13 mouse cellular contexts compared by ENCODE assay signal in the genomic region with DNA sequence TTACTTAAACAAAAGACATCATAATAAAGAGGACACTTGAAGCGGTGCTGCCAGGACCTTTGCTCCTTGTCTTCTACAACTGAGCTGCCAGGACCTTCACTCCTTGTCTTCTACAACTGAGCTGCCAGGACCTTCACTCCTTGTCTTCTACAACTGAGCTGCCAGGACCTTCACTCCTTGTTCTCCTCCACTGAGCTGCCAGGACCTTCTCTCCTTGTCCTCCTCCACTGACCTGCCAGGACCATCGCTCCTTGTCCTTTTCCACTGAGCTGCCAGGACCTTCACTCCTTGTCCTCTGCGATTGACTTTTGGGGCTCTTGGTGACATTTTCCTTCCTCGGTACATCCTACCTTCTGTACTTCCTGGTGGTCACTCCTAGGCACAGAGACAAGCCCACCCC. TPM values are rescaled to one million over a fixed set of nuclear protein-coding genes. Genes with fewer than 3 reads are reported as not detected.
DNase-seq lines count a peak whose midpoint lies in the region; ATAC-seq lines count a peak whose summit lies in the region.
"Had no signal": no experiment of that assay in that cellular context is flagged by ENCODE, and none has a peak within 500 bp of the region (broad histone marks: within the 10 kb centered on the region; RNA-seq: fewer than 3 reads in every experiment).

No protein-coding gene starts in this region.

- H3K4me1 ChIP-seq in kidney, embryonic 15.5 days: no peaks in the 10 kb centered on the region
- H3K4me1 ChIP-seq in intestine, embryonic 15.5 days (replicated peaks): no peaks in the 10 kb centered on the region
- H3K4me1 ChIP-seq: midbrain, embryonic 12.5 days had no signal

- H3K9me3 ChIP-seq in kidney, embryonic 15.5 days (replicated peaks): no peaks in the 10 kb centered on the region
- H3K9me3 ChIP-seq in intestine, embryonic 15.5 days: no peaks in the 10 kb centered on the region
- H3K9me3 ChIP-seq: midbrain, embryonic 12.5 days had no signal

- ATAC-seq in kidney, embryonic 15.5 days (replicated peaks; ENCODE audit: low FRiP score): no peak
- no peak for ATAC-seq in intestine, embryonic 15.5 days

- H3K36me3 ChIP-seq in kidney, embryonic 15.5 days: no peaks in the 10 kb centered on the region
- H3K36me3 ChIP-seq in intestine, embryonic 15.5 days: no peaks in the 10 kb centered on the region
- H3K36me3 ChIP-seq: midbrain, embryonic 12.5 days had no signal

- no peak overlapping the region for H3K27ac ChIP-seq in kidney, embryonic 15.5 days
- H3K27ac ChIP-seq in intestine, embryonic 15.5 days: no peak overlapping the region
- H3K27ac ChIP-seq: midbrain, embryonic 12.5 days had no signal

- no peak overlapping the region for H3K4me3 ChIP-seq in kidney, embryonic 15.5 days (replicated peaks)
- no peak overlapping the region for H3K4me3 ChIP-seq in intestine, embryonic 15.5 days (replicated peaks)
- H3K4me3 ChIP-seq: midbrain, embryonic 12.5 days had no signal

- no peak overlapping the region for H3K4me2 ChIP-seq in kidney, embryonic 15.5 days
- no peak overlapping the region for H3K4me2 ChIP-seq in intestine, embryonic 15.5 days (replicated peaks)
- H3K4me2 ChIP-seq: midbrain, embryonic 12.5 days had no signal

- WGBS in kidney, embryonic 15.5 days: 52% methylated on average over 4 of the region's 4 CpGs
- WGBS in intestine, embryonic 15.5 days: 64% methylated on average over 4 of the region's 4 CpGs

- no peak overlapping the region for H3K9ac ChIP-seq in kidney, embryonic 15.5 days
- H3K9ac ChIP-seq in intestine, embryonic 15.5 days: no peak overlapping the region
- H3K9ac ChIP-seq: midbrain, embryonic 12.5 days had no signal

- peak; percentile 77 for DNase-seq in kidney, adult 11 months
- DNase-seq in ZHBTc4 (ENCODE audit: low read depth, low spot score): peak; percentile 53
- peak; percentile 41 for DNase-seq in embryo, embryonic 10.5 days (ENCODE audit: low spot score)
- DNase-seq in lung, postnatal 10 days: peak; percentile 58
- no peak for DNase-seq in thymus, postnatal 0 days (ENCODE audit: low spot score)
- no peak for DNase-seq in right cerebral cortex, adult 2 months (ENCODE audit: low spot score in 2 of 2)
- DNase-seq: right cerebral cortex, adult 18-20 months; thymus, adult 18-20 months had no signal

- 0 out of 2 replicates have a peak, but pooled peaks cover 4% of the 10 kb centered on the region for H3K27me3 ChIP-seq in kidney, embryonic 15.5 days
- H3K27me3 ChIP-seq in intestine, embryonic 15.5 days (replicated peaks): no peaks in the 10 kb centered on the region; the same call in 1 of the 2 replicates
- H3K27me3 ChIP-seq: midbrain, embryonic 12.5 days had no signal

RNA-seq across cellular contexts. Expression of gene Olfr281, which starts 3.9 kb away (rescaled TPM):
- not detected in 2 replicates for polyA plus RNA-seq in kidney, embryonic 15.5 days (2015; fragmentation: Nextera tagmentation; extraction: Ambion mirVana)
- polyA plus RNA-seq in thymus, postnatal 0 days (2015; fragmentation: Nextera tagmentation; extraction: Ambion mirVana): not detected in 2 replicates
- polyA plus RNA-seq in intestine, embryonic 15.5 days (2015; fragmentation: Nextera tagmentation; extraction: Ambion mirVana): not detected in 2 replicates
- polyA plus RNA-seq: gonadal fat pad, adult 2 months; limb, embryonic 14.5 days; midbrain, embryonic 12.5 days had no signal

RNA-seq across cellular contexts. Expression of gene Olfr282, which starts 17.5 kb away (rescaled TPM):
- not detected in 2 replicates for polyA plus RNA-seq in kidney, embryonic 15.5 days (2015; fragmentation: Nextera tagmentation; extraction: Ambion mirVana)
- not detected in 2 replicates for polyA plus RNA-seq in thymus, postnatal 0 days (2015; fragmentation: Nextera tagmentation; extraction: Ambion mirVana)
- polyA plus RNA-seq in intestine, embryonic 15.5 days (2015; fragmentation: Nextera tagmentation; extraction: Ambion mirVana): not detected in 2 replicates
- polyA plus RNA-seq: gonadal fat pad, adult 2 months; limb, embryonic 14.5 days; midbrain, embryonic 12.5 days had no signal

RNA-seq across cellular contexts. Expression of gene OR5BS1P, which starts 21.2 kb away (rescaled TPM):
- polyA plus RNA-seq in kidney, embryonic 15.5 days (2015; fragmentation: Nextera tagmentation; extraction: Ambion mirVana): not detected in 2 replicates
- polyA plus RNA-seq in thymus, postnatal 0 days (2015; fragmentation: Nextera tagmentation; extraction: Ambion mirVana): 0.03 TPM in 1 of 2 replicates, not detected in the other
- not detected in 2 replicates for polyA plus RNA-seq in intestine, embryonic 15.5 days (2015; fragmentation: Nextera tagmentation; extraction: Ambion mirVana)
- polyA plus RNA-seq: gonadal fat pad, adult 2 months; limb, embryonic 14.5 days; midbrain, embryonic 12.5 days had no signal

RNA-seq across cellular contexts. Expression of gene Lalba, which starts 34.0 kb away (rescaled TPM):
- polyA plus RNA-seq in kidney, embryonic 15.5 days (2015; fragmentation: Nextera tagmentation; extraction: Ambion mirVana): 0.22 TPM in 1 of 2 replicates, not detected in the other
- polyA plus RNA-seq in thymus, postnatal 0 days (2015; fragmentation: Nextera tagmentation; extraction: Ambion mirVana): 0.18 TPM in 1 of 2 replicates, not detected in the other
- 0.23 TPM in 1 of 2 replicates, not detected in the other for polyA plus RNA-seq in intestine, embryonic 15.5 days (2015; fragmentation: Nextera tagmentation; extraction: Ambion mirVana)
- polyA plus RNA-seq: midbrain, embryonic 12.5 days had no signal

RNA-seq across cellular contexts. Expression of gene Olfr279, which starts 43.7 kb away (rescaled TPM):
- not detected in 2 replicates for polyA plus RNA-seq in kidney, embryonic 15.5 days (2015; fragmentation: Nextera tagmentation; extraction: Ambion mirVana)
- polyA plus RNA-seq in thymus, postnatal 0 days (2015; fragmentation: Nextera tagmentation; extraction: Ambion mirVana): not detected in 2 replicates
- polyA plus RNA-seq in intestine, embryonic 15.5 days (2015; fragmentation: Nextera tagmentation; extraction: Ambion mirVana): not detected in 2 replicates
- polyA plus RNA-seq: gonadal fat pad, adult 2 months; limb, embryonic 14.5 days; midbrain, embryonic 12.5 days had no signal

Comparison
In these comparisons a context has a peak if more than half of its experiments do, and no peak if none do; other contexts are left out.
1. DNase-seq: peak in kidney, adult 11 months (single experiment), ZHBTc4 (single experiment), embryo, embryonic 10.5 days (single experiment) and lung, postnatal 10 days (single experiment); none in thymus, postnatal 0 days (single experiment) and right cerebral cortex, adult 2 months (0 of 2).